Mouse (Mus musculus) kidney, postnatal 14 days (tissue): Measurements from ENCODE around the gene Erich6b.
A peak's percentile ranks its signal among the peaks of the same experiment; 100 is the strongest.

Source experiments
- DNase-seq: peaks from one replicate; pipeline ENCODE4 v3.0.0; 2022; ENCODE audit warnings: mixed read lengths

The Erich6b gene

DNA sequence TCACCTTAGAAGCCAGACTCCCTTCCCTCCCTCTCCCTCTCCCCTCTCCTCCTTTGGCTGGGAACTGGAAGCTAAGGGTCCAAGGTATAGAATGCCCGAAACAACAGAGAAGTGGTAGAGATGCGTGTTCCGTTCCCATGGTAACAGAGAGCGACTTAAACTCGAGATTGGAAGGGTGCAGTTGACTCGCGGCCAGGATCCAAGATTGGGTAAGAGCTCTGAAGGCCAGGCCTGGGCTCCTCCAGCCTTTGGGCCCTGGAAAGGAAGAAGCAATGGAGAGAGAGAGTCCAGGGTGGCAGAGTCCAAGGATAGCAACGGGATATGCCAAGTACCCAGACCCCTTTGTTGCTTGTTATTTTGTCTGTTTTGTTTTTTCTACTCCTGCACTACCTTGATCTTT, at the start of gene Erich6b:
Gene Erich6b (plus strand): TSS at position 180 of the 400 bp plus-strand sequence.
- DNase-seq, result no peak

DNA sequence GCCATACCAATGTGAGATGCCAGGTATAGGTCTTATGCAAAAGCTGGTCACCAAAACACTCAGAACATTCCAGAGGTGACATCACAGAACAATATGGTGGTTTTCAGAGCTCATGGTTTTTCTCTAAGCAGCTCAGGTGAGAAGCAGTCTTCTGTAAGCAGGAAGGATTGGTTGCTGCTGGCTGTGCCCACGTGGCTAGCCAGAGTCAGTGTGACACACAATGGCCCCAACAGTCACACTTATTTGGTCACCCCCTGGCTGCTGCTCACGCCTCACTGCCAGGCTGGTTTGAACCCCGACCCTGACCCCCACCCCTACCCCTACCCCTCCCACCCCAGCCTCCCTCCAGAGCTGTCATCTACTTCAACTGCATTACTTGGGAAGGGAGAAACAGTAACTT, 49.1 kb upstream of the Erich6b start, which contains the start of gene Spert:
Gene Spert (minus strand): TSS at position 139 of the 400 bp plus-strand sequence.
- DNase-seq, result no peak

GRCm38 (mm10) chr14:75609176-75609575, 32.9 kb upstream of the Erich6b start:
- peak; percentile 22 for DNase-seq

- no peak for DNase-seq
Measured at GRCm38 (mm10) chr14:75616375-75616774, 25.7 kb upstream of the Erich6b start.

GRCm38 (mm10) chr14:75622984-75623383, 19.1 kb upstream of the Erich6b start:
- DNase-seq, result no peak

- no peak for DNase-seq
Measured at GRCm38 (mm10) chr14:75628870-75629269, 13.2 kb upstream of the Erich6b start.

- DNase-seq, result peak; percentile 68
Measured at GRCm38 (mm10) chr14:75635350-75635749, 6.7 kb upstream of the Erich6b start.

DNA sequence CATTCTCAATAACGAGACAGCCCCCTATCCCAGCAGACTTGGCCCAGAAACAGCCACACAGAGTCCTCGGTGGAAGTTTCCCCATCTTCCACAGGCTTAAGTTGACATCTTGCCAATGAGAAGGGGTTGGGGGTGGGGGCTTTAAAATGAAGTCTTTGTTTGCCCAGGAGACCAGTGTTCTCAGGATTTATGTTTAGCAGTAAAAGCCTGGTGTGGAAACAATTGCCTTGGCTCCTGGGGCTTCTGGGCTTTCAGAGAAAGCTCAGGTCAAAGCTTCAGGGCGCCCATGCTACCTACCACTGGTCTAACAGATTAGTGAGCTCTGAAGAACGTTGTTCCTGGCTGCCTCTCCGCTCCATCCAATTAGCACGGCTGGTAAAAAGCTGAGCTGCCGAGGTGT, 6.0 kb upstream of the Erich6b start:
- no peak for DNase-seq

DNA sequence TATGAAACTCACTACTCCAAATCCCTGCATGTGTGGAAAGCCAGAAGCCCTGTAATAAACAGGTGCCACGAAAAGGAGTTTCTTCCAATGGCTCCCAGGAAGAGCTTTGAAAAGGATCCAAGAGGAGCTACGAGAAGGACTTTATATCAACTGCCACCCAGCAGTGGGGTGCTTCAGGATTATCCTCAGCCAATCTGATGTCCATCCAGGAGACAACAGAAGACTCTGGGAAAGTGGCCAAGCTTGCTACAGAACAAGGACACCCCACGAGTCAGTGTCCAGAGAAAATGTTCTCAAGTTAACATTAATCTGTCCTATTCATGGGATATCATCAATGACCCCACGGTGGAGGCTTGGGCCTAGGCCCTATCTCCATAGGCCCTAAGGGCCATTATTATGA, 4.4 kb upstream of the Erich6b start:
- no peak for DNase-seq

DNA sequence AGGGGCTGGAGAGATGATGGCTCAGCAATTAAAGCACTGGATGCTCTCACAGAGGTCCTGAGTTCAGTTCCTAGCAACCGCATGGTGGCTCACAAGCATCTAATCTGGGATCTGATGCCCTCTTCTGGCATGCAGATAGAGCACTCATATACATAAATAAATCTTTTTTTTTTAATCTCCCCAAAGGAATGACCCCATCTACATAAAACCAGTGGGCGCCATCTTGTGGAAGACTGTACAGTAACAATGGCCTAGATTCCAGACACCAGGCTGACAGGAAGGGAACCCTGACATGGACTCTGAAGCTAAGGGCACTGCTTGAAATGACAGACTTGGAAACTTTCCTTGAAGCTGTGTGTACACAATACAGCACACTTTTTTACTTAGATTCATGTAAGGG, 1.2 kb upstream of the Erich6b start:
- peak; percentile 39 for DNase-seq

DNA sequence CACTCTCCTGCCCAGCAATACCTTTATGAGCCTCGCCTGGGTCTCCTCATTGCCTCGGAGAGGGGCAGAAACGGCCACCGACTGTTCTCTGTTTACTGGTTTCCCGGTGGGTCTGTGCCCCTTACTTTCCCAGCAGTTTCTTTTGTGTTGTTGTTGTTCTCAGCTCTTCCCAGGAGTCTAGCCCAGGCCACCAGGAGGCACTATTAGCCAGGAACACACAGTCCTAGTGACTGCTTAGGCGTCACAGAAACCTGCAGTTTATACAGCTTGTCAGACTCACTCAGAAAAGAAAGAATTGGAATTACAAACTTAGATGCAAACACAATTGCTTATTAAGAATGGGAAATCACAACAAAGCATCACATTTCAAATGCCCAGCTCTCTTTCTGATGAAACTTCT, 690 bp upstream of the Erich6b start:
- peak; percentile 17 for DNase-seq

GRCm38 (mm10) chr14:75645461-75645860, 3.4 kb downstream of the Erich6b start:
- DNase-seq, result no peak

DNA sequence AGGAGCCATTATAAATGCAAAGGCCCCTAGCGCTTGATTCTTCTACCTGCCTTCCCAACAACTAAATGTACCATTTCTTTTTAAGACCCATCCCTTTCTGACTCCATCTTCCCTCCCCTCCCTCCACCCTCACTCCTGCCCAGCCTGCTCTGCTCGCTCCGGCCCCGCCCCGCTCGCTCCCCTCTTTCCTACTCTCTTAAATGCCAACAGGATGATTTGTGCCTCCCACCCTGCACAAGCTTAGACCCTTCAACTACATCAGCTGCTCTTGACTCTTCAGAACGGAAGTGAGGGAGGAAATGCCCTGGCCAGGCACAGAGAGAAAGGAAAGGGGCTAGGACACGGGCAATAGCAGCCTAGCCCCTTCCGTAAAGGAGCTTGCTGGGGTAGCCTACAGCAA, 4.0 kb downstream of the Erich6b start:
- no peak for DNase-seq

GRCm38 (mm10) chr14:75646968-75647829, 5.1 kb downstream of the Erich6b start:
- no peak for DNase-seq

- DNase-seq, result no peak
Measured at GRCm38 (mm10) chr14:75660936-75661335, 18.9 kb downstream of the Erich6b start.

GRCm38 (mm10) chr14:75661548-75661947, 19.5 kb downstream of the Erich6b start:
- no peak for DNase-seq

- no peak for DNase-seq
Measured at GRCm38 (mm10) chr14:75665430-75666180, 23.5 kb downstream of the Erich6b start.

DNA sequence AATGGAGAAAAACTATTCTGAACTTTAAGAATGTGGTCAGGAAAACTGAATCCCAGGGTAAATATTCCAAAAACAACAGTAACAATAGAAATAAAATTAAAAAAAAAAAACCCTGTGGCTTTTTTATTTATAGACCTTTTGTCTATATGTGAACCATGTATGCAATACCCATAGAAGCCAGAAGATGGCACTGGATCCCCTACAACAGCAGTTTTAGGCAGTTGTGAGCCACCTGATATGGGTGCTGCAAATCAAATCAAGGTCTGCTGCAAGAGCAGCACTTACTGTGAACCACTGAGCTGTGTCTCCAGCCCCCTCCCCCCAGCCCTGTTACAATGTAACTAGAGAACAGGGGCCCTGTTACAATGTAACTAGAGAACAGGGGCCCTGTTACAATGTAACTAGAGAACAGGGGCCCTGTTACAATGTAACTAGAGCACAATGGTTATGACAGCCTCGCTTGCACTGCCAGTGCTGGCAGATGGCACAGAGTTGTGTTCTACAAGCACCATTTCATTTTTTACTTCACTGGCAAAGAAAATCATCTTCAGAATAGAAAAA, 27.1 kb downstream of the Erich6b start:
- peak; percentile 71 for DNase-seq

DNA sequence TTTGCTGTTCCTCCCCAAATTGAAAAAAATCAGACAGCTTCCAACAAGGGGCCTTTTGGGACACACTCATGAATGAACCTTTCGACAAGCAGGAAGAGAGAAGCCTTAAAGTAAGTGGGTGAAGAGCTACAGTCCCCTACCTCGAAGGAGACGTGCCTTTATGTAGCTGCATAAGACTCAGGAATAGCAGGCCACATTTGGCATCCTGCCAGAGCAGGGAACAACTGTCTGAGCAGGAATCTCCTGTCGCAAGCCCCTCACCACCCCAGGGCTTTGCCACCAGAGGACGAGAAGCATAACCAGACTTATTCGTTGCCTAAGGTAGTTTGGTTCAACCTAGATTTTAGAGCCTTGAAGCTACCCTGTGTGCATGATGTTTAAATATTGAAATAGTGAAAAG, 34.3 kb downstream of the Erich6b start:
- DNase-seq, result no peak

GRCm38 (mm10) chr14:75690428-75690827, 48.4 kb downstream of the Erich6b start:
- DNase-seq, result no peak

- DNase-seq, result no peak
Measured at GRCm38 (mm10) chr14:75696096-75696495, 54.0 kb downstream of the Erich6b start.

- DNase-seq, result no peak
Measured at GRCm38 (mm10) chr14:75697928-75698327, 55.9 kb downstream of the Erich6b start.

GRCm38 (mm10) chr14:75706647-75707046, 64.6 kb downstream of the Erich6b start:
- peak; percentile 43 for DNase-seq

GRCm38 (mm10) chr14:75707771-75708170, 65.7 kb downstream of the Erich6b start:
- DNase-seq, result no peak
